Mouse (Mus musculus): ENCODE measurements around the gene Pnliprp2. TPM values are rescaled to one million over a fixed set of nuclear protein-coding genes. Genes with fewer than 3 reads are reported as not detected.

Gene Pnliprp2
- polyA plus RNA-seq (2015; fragmentation: Nextera tagmentation; extraction: Ambion mirVana), result 0.10 and 0.23 TPM in 2 replicates

- no peaks in the 10 kb centered on the region for H3K9me3 ChIP-seq (ENCODE audit: low read length)
- no peaks in the 10 kb centered on the region for H3K4me1 ChIP-seq (ENCODE audit: insufficient read depth, low read depth, low read length)
- DNase-seq (ENCODE audit: low spot score), result peak; percentile 43
Observed at GRCm38 (mm10) chr19:58759423-58759822, at the start of gene Pnliprp2. TSS of gene Pnliprp2 (plus strand) at chr19:58759719.

GRCm38 (mm10) chr19:58717925-58718324 is 41.6 kb upstream of the Pnliprp2 start:
- no peaks in the 10 kb centered on the region for H3K9me3 ChIP-seq (ENCODE audit: low read length)
- H3K4me2 ChIP-seq (replicated peaks; ENCODE audit: low read depth, low read length), result no peak overlapping the region
- WGBS, result 55% methylated on average over 4 of the region's 4 CpGs
- H3K4me3 ChIP-seq (ENCODE audit: low read depth, low read length), result no peak overlapping the region
- ATAC-seq, result no peak
- H3K4me1 ChIP-seq (ENCODE audit: insufficient read depth, low read depth, low read length), result no peaks in the 10 kb centered on the region
- no peak for DNase-seq (ENCODE audit: low spot score)
- no peaks in the 10 kb centered on the region for H3K27me3 ChIP-seq (replicated peaks; ENCODE audit: insufficient read depth, low read length)
- H3K36me3 ChIP-seq (ENCODE audit: insufficient read depth, low read length), result no peaks in the 10 kb centered on the region
- no peak overlapping the region for H3K9ac ChIP-seq (replicated peaks; ENCODE audit: low read depth)
- no peak overlapping the region for H3K27ac ChIP-seq (ENCODE audit: low read length)
- TF ChIP-seq CTCF (IDR thresholded peaks at IDR 0.05) (no peak), EP300 (IDR thresholded peaks at IDR 0.05) (no peak)

More at GRCm38 (mm10) chr19:58759423-58759822, at the start of gene Pnliprp2:
- ATAC-seq, result peak; percentile 87
- Histone ChIP-seq H3K9ac (replicated peaks; ENCODE audit: low read depth) (no peak within 1 kb of the TSS), H3K27me3 (replicated peaks; ENCODE audit: insufficient read depth, low read length) (no peaks in the 10 kb centered on the region), H3K4me2 (replicated peaks; ENCODE audit: low read depth, low read length) (no peak within 1 kb of the TSS), H3K4me3 (ENCODE audit: low read depth, low read length) (no peak within 1 kb of the TSS), H3K36me3 (ENCODE audit: insufficient read depth, low read length) (no peaks in the 10 kb centered on the region), H3K27ac (ENCODE audit: low read length) (no peak within 1 kb of the TSS)
- 38% methylated on average over 9 of the region's 9 CpGs for WGBS
- TF ChIP-seq EP300 (IDR thresholded peaks at IDR 0.05) (no peak), CTCF (IDR thresholded peaks at IDR 0.05) (no peak)

GRCm38 (mm10) chr19:58720439-58720838 is 39.1 kb upstream of the Pnliprp2 start:
- TF ChIP-seq CTCF (IDR thresholded peaks at IDR 0.05), result no peak
- no peak for TF ChIP-seq EP300 (IDR thresholded peaks at IDR 0.05)
- H3K9ac ChIP-seq (replicated peaks; ENCODE audit: low read depth), result no peak overlapping the region
- H3K4me2 ChIP-seq (replicated peaks; ENCODE audit: low read depth, low read length), result no peak overlapping the region
- DNase-seq (ENCODE audit: low spot score) (no peak), ATAC-seq (no peak)
- no peaks in the 10 kb centered on the region for H3K4me1 ChIP-seq (ENCODE audit: insufficient read depth, low read depth, low read length)
- H3K27me3 ChIP-seq (replicated peaks; ENCODE audit: insufficient read depth, low read length), result no peaks in the 10 kb centered on the region
- no peaks in the 10 kb centered on the region for H3K36me3 ChIP-seq (ENCODE audit: insufficient read depth, low read length)
- H3K4me3 ChIP-seq (ENCODE audit: low read depth, low read length), result no peak overlapping the region
- no peaks in the 10 kb centered on the region for H3K9me3 ChIP-seq (ENCODE audit: low read length)
- H3K27ac ChIP-seq (ENCODE audit: low read length), result no peak overlapping the region

- Histone ChIP-seq H3K4me2 (replicated peaks; ENCODE audit: low read depth, low read length) (no peak overlapping the region), H3K9me3 (ENCODE audit: low read length) (no peaks in the 10 kb centered on the region), H3K27ac (ENCODE audit: low read length) (no peak overlapping the region), H3K9ac (replicated peaks; ENCODE audit: low read depth) (no peak overlapping the region), H3K27me3 (replicated peaks; ENCODE audit: insufficient read depth, low read length) (no peaks in the 10 kb centered on the region), H3K36me3 (ENCODE audit: insufficient read depth, low read length) (no peaks in the 10 kb centered on the region), H3K4me1 (ENCODE audit: insufficient read depth, low read depth, low read length) (no peaks in the 10 kb centered on the region), H3K4me3 (ENCODE audit: low read depth, low read length) (no peak overlapping the region)
- DNase-seq (ENCODE audit: low spot score) (no peak), ATAC-seq (no peak)
- 68% methylated on average over 5 of the region's 5 CpGs for WGBS
- no peak for TF ChIP-seq EP300 (IDR thresholded peaks at IDR 0.05)
Observed at GRCm38 (mm10) chr19:58726551-58726950, 33.0 kb upstream of the Pnliprp2 start.

GRCm38 (mm10) chr19:58727756-58728155 is 31.8 kb upstream of the Pnliprp2 start:
- no peaks in the 10 kb centered on the region for H3K27me3 ChIP-seq (replicated peaks; ENCODE audit: insufficient read depth, low read length)
- ATAC-seq (no peak), DNase-seq (ENCODE audit: low spot score) (no peak)
- H3K9me3 ChIP-seq (ENCODE audit: low read length), result no peaks in the 10 kb centered on the region
- H3K4me2 ChIP-seq (replicated peaks; ENCODE audit: low read depth, low read length), result no peak overlapping the region
- no peaks in the 10 kb centered on the region for H3K36me3 ChIP-seq (ENCODE audit: insufficient read depth, low read length)
- TF ChIP-seq EP300 (IDR thresholded peaks at IDR 0.05) (no peak), CTCF (IDR thresholded peaks at IDR 0.05) (no peak)
- 65% methylated on average over 5 of the region's 5 CpGs for WGBS
- H3K9ac ChIP-seq (replicated peaks; ENCODE audit: low read depth), result no peak overlapping the region
- H3K4me1 ChIP-seq (ENCODE audit: insufficient read depth, low read depth, low read length), result no peaks in the 10 kb centered on the region
- no peak overlapping the region for H3K4me3 ChIP-seq (ENCODE audit: low read depth, low read length)
- H3K27ac ChIP-seq (ENCODE audit: low read length), result no peak overlapping the region

- Histone ChIP-seq H3K4me3 (ENCODE audit: low read depth, low read length) (no peak within 1 kb of the TSS), H3K36me3 (ENCODE audit: insufficient read depth, low read length) (no peaks in the 10 kb centered on the region), H3K9me3 (ENCODE audit: low read length) (no peaks in the 10 kb centered on the region), H3K27me3 (replicated peaks; ENCODE audit: insufficient read depth, low read length) (no peaks in the 10 kb centered on the region), H3K4me1 (ENCODE audit: insufficient read depth, low read depth, low read length) (no peaks in the 10 kb centered on the region), H3K4me2 (replicated peaks; ENCODE audit: low read depth, low read length) (no peak within 1 kb of the TSS), H3K27ac (ENCODE audit: low read length) (no peak within 1 kb of the TSS), H3K9ac (replicated peaks; ENCODE audit: low read depth) (no peak within 1 kb of the TSS)
- peak; percentile 55 for DNase-seq (ENCODE audit: low spot score)
- TF ChIP-seq EP300 (IDR thresholded peaks at IDR 0.05) (no peak), CTCF (IDR thresholded peaks at IDR 0.05) (no peak)
- 23% methylated on average over 5 of the region's 5 CpGs for WGBS
- ATAC-seq, result peak; percentile 66
Observed at GRCm38 (mm10) chr19:58728445-58729031, 31.0 kb upstream of the Pnliprp2 start, which contains the start of gene Pnliprp1. TSS of gene Pnliprp1 (plus strand) at chr19:58728887.

Data from lung, postnatal 0 days (tissue).